Mouse (Mus musculus) frontal cortex, adult 2 months (tissue): ENCODE results near the gene Scd4. TPM values are rescaled to one million over a fixed set of nuclear protein-coding genes. Genes with fewer than 3 reads are reported as not detected.

Experiments used
- DNase-seq, 2 experiments: peaks; one replicate each; pipeline ENCODE4 v3.0.0; 2022; ENCODE audit warnings: low spot score in 1 of 2; ENCODE audit errors: extremely low spot score in 1 of 2
- polyA plus RNA-seq: library from polyadenylated mRNA; depleted of rRNA; stranded (reverse); fragments of >200 nt; gene quantifications from 2 replicates; pipeline ENCODE4 v1.2.3, GENCODE M21; 2012

Scd4 gene
- polyA plus RNA-seq, 1 experiment: 0.30 TPM

GRCm38 (mm10) chr19:44370231-44370630, 37.3 kb downstream of the Scd4 start:
- DNase-seq: no peak

DNA sequence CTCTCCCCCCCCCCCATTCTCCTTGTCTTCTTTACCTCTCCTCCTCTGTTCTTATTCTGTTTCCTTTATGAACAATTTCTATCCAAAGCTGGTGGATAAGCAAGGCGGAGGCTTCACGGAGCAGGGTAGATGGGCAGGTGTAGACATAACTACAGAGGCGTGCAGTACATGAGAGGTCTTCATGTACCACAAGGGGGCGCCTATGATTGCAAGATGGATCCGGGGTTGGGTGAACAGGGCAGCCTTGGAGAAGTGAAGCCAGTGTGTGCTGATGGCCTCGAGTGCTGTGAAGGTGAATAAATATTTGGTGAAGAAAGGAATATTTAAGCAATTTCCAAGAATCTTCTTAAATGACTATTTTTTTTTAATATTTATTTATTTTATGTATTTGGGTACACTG, 40.1 kb downstream of the Scd4 start:
- peak; percentile 25 to 91 for DNase-seq

- DNase-seq: no peak
Observed at GRCm38 (mm10) chr19:44376511-44376951, 43.6 kb downstream of the Scd4 start.

GRCm38 (mm10) chr19:44377629-44378375, 44.9 kb downstream of the Scd4 start:
- no peak for DNase-seq

GRCm38 (mm10) chr19:44379090-44379489, 46.2 kb downstream of the Scd4 start:
- DNase-seq: no peak

DNA sequence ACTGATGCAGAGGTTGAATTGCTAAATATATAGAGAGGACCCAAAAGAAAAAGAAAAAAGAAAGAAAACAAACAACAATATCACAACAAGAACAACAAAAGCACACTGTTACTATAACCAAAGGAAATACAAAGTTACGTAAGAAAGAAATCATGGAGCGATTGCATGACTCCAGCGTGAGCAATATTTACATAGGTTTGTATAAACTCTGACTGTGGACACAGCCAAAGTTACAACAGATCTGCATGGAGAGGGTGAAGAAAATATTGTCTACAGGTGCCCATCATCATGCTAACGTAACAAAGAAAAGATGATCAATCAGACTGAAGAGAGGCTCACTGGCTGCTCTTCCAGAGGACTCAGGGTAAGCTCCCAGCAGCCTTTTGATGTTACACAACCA, 47.2 kb downstream of the Scd4 start:
- DNase-seq: no peak

GRCm38 (mm10) chr19:44382682-44383321, 49.9 kb downstream of the Scd4 start:
- no peak for DNase-seq

- DNase-seq: no peak
Observed at GRCm38 (mm10) chr19:44385887-44386498, 53.1 kb downstream of the Scd4 start.

- DNase-seq: no peak
Observed at GRCm38 (mm10) chr19:44387089-44387671, 54.3 kb downstream of the Scd4 start.

DNA sequence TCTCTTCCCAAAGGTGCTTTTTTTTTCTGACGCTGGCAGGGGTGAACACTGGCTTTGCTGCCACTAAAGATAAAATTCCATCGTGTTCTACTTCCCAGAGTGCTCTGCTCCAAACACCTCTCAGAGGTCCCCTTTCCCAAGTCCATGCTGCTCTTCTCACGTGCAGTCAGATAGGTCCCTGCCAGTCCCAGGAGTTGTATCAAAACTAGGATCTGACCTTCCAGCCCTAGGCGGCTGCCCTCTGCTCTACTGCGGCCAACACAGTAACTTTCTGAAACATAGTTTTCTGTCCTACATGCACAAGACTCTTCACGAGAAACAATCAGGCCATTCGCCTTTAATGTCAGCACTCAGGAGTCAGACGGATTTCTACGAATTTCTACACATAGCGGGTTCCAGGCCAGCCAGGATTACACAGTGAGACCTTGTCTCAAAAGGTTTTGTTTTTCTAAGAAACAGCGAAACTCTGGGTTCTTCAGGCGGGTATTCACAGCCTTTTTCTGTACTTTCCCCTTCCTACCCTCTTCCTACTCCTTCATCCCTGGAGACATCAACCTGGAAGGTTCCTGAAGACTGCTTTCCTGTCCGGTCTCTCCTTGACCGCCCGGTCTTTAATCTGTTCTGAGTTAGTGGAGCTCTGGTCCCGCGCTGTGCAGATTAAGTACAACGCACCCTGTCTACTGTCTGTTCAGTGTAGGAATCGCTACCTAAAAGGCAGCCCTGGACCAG, 55.0 kb downstream of the Scd4 start:
- DNase-seq: no peak

GRCm38 (mm10) chr19:44388475-44389428, 55.9 kb downstream of the Scd4 start:
- peak; percentile 76 to 91 for DNase-seq

GRCm38 (mm10) chr19:44389507-44389906, 56.6 kb downstream of the Scd4 start:
- DNase-seq: no peak

- DNase-seq: no peak
Observed at GRCm38 (mm10) chr19:44391856-44392255, 59.0 kb downstream of the Scd4 start.

- DNase-seq: no peak
Observed at GRCm38 (mm10) chr19:44392339-44393009, 59.6 kb downstream of the Scd4 start.

- peak in 1 of 2 experiments; percentile 38 for DNase-seq
Observed at GRCm38 (mm10) chr19:44393962-44394422, 61.1 kb downstream of the Scd4 start.

DNA sequence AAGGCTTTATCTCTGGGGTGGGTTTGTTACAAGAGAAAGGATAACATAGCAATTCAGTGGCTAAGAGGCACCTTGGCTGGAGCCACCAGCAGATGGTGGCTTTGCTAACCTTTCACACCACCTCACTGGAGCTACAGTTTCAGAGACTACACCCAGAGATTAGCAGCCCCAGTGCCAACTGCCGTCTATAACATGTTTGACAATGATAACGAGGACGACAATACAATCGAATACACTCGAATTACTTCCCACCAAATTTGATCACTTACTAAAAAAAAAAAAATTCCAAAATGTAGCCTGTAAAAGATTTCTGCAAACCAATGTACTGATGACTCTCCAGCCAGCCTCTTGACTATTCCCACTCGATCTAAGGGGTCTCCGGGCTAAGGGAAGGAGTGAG, 62.1 kb downstream of the Scd4 start:
- no peak for DNase-seq
